Mouse (Mus musculus) macrophage (primary cell): ENCODE data around the gene Fbxw9. TPM values are rescaled to one million over a fixed set of nuclear protein-coding genes. Genes with fewer than 3 reads are reported as not detected.
"Not testable (repeated sequence)": the region's sequence is repeated elsewhere in the genome, so short reads cannot be mapped to it uniquely, and the experiment has no call there.

Experiments
- H3K27ac ChIP-seq: fragments of 350-480 bp; formaldehyde crosslinking; 2 replicates; pipeline ENCODE4 v1.9.0; 2021
- H3K36me3 ChIP-seq: fragments of 350-480 bp; formaldehyde crosslinking; 2 replicates; pipeline ENCODE4 v1.9.0; 2021; ENCODE audit errors: inconsistent target
- H3K4me3 ChIP-seq: fragments of 350-480 bp; formaldehyde crosslinking; 2 replicates; pipeline ENCODE4 v1.9.0; 2021; ENCODE audit errors: inconsistent target
- H3K79me2 ChIP-seq: fragments of 350-480 bp; formaldehyde crosslinking; 2 replicates; pipeline ENCODE4 v1.9.0; 2021; ENCODE audit errors: inconsistent target
- WGBS: methylation state at CpG from one replicate; pipeline ENCODE4 v1.1.7; 2026; ENCODE audit warnings: inconsistent platforms; ENCODE audit not compliant: missing documents; 5-methylcytosine and 5-hydroxymethylcytosine counted together
- polyA plus RNA-seq: library from polyadenylated mRNA; stranded (reverse); fragments of 250-400 nt; gene quantifications from 3 replicates; pipeline ENCODE4 v1.2.4, GENCODE M21; 2018; ENCODE audit warnings: inconsistent platforms

The Fbxw9 gene
- polyA plus RNA-seq, 1 experiment from 2014 or later: 4.8 TPM

GRCm38 (mm10) chr8:85067982-85068381 is 8.1 kb downstream of the Fbxw9 start, which contains the start of gene Gm5741:
Gene Gm5741, minus strand, starts transcription at chr8:85067982.
- no peak within 1 kb of the TSS for H3K4me3 ChIP-seq
- H3K36me3 ChIP-seq: no peaks in the 10 kb centered on the region; the same call in 1 of the 2 replicates
- H3K27ac ChIP-seq: no peak within 1 kb of the TSS
- peaks cover 10% of the 10 kb centered on the region for H3K79me2 ChIP-seq

- Histone ChIP-seq H3K4me3 (peak overlapping the region; percentile 73), H3K36me3 (peaks cover 24% of the 10 kb centered on the region), H3K79me2 (peaks cover 25% of the 10 kb centered on the region), H3K27ac (peak overlapping the region; percentile 64)
- WGBS: 46% methylated on average over 5 of the region's 5 CpGs
Observed at GRCm38 (mm10) chr8:85071041-85071440, 11.2 kb downstream of the Fbxw9 start.

GRCm38 (mm10) chr8:85071514-85072281 is 11.8 kb downstream of the Fbxw9 start, which contains the start of gene Dhps:
Gene Dhps, plus strand, starts transcription at chr8:85071757.
- whole genome bisulfite sequencing: 0% methylated on average over 67 of the region's 68 CpGs
- H3K36me3 ChIP-seq: peaks cover 31% of the 10 kb centered on the region
- peaks cover 25% of the 10 kb centered on the region for H3K79me2 ChIP-seq
- peak within 1 kb of the TSS; percentile 64 for H3K27ac ChIP-seq
- peak within 1 kb of the TSS; percentile 73 for H3K4me3 ChIP-seq

- peaks cover 32% of the 10 kb centered on the region for H3K36me3 ChIP-seq
- H3K4me3 ChIP-seq: peak overlapping the region; percentile 73
- whole genome bisulfite sequencing: 47% methylated on average over 9 of the region's 9 CpGs
- H3K79me2 ChIP-seq: peaks cover 25% of the 10 kb centered on the region
- H3K27ac ChIP-seq: peak overlapping the region; percentile 64
Observed at GRCm38 (mm10) chr8:85072364-85072929, 12.6 kb downstream of the Fbxw9 start.

- WGBS: 96% methylated on average over 14 of the region's 15 CpGs
- no peak overlapping the region for H3K27ac ChIP-seq
- no peak overlapping the region for H3K4me3 ChIP-seq
- peaks cover 25% of the 10 kb centered on the region for H3K79me2 ChIP-seq
- peaks cover 32% of the 10 kb centered on the region for H3K36me3 ChIP-seq
Observed at GRCm38 (mm10) chr8:85073041-85073612, 13.3 kb downstream of the Fbxw9 start.

GRCm38 (mm10) chr8:85074167-85074566 is 14.3 kb downstream of the Fbxw9 start:
- H3K79me2 ChIP-seq: peaks cover 25% of the 10 kb centered on the region
- WGBS: 95% methylated on average over 7 of the region's 10 CpGs
- H3K36me3 ChIP-seq: peaks cover 32% of the 10 kb centered on the region
- H3K27ac ChIP-seq: no peak overlapping the region
- no peak overlapping the region for H3K4me3 ChIP-seq

- Histone ChIP-seq H3K79me2 (peaks cover 29% of the 10 kb centered on the region), H3K27ac (no peak overlapping the region), H3K36me3 (peaks cover 32% of the 10 kb centered on the region), H3K4me3 (no peak overlapping the region)
- 95% methylated on average over 10 of the region's 10 CpGs for WGBS
Observed at GRCm38 (mm10) chr8:85074617-85075016, 14.8 kb downstream of the Fbxw9 start.

GRCm38 (mm10) chr8:85076001-85076400 is 16.1 kb downstream of the Fbxw9 start:
- WGBS: 91% methylated on average over 9 of the region's 9 CpGs
- peaks cover 32% of the 10 kb centered on the region for H3K36me3 ChIP-seq
- no peak overlapping the region for H3K4me3 ChIP-seq
- no peak overlapping the region for H3K27ac ChIP-seq
- peaks cover 36% of the 10 kb centered on the region for H3K79me2 ChIP-seq

GRCm38 (mm10) chr8:85076993-85077392 is 17.1 kb downstream of the Fbxw9 start:
- H3K27ac ChIP-seq: no peak overlapping the region
- peaks cover 32% of the 10 kb centered on the region for H3K36me3 ChIP-seq
- peaks cover 35% of the 10 kb centered on the region for H3K79me2 ChIP-seq
- H3K4me3 ChIP-seq: no peak overlapping the region
- WGBS: 0% methylated on average over 2 of the region's 2 CpGs

GRCm38 (mm10) chr8:85080214-85080531 is 20.3 kb downstream of the Fbxw9 start:
- Histone ChIP-seq H3K27ac (peak overlapping the region; percentile 87), H3K79me2 (peaks cover 30% of the 10 kb centered on the region), H3K4me3 (peak overlapping the region; percentile 90), H3K36me3 (peaks cover 18% of the 10 kb centered on the region)
- WGBS: 1% methylated on average over 25 of the region's 25 CpGs

GRCm38 (mm10) chr8:85080532-85081215 is 20.8 kb downstream of the Fbxw9 start, which contains the start of gene Wdr83os:
Gene Wdr83os, plus strand, starts transcription at chr8:85080740.
- peak within 1 kb of the TSS; percentile 87 for H3K27ac ChIP-seq
- H3K4me3 ChIP-seq: peak within 1 kb of the TSS; percentile 90
- 1% methylated on average over 30 of the region's 30 CpGs for WGBS
- H3K79me2 ChIP-seq: peaks cover 35% of the 10 kb centered on the region
- H3K36me3 ChIP-seq: peaks cover 18% of the 10 kb centered on the region

- H3K79me2 ChIP-seq: peaks cover 40% of the 10 kb centered on the region
- WGBS: 0% methylated on average over 7 of the region's 9 CpGs
- H3K36me3 ChIP-seq: peaks cover 17% of the 10 kb centered on the region
- H3K27ac ChIP-seq: peak within 1 kb of the TSS; percentile 87
- peak within 1 kb of the TSS; percentile 90 for H3K4me3 ChIP-seq
Observed at GRCm38 (mm10) chr8:85081216-85081555, 21.3 kb downstream of the Fbxw9 start, which contains the start of gene Wdr83. Gene Wdr83, minus strand, starts transcription at chr8:85081306.

GRCm38 (mm10) chr8:85082169-85082568 is 22.3 kb downstream of the Fbxw9 start:
- H3K4me3 ChIP-seq: not testable (repeated sequence)
- Histone ChIP-seq H3K79me2 (peaks cover 47% of the 10 kb centered on the region), H3K36me3 (peaks cover 19% of the 10 kb centered on the region), H3K27ac (peak overlapping the region; percentile 71)
- 24% methylated on average over 3 of the region's 4 CpGs for WGBS

- H3K36me3 ChIP-seq: peaks cover 30% of the 10 kb centered on the region
- under 1% methylated on average over 30 of the region's 30 CpGs for WGBS
- peak within 1 kb of the TSS; percentile 70 for H3K4me3 ChIP-seq
- H3K79me2 ChIP-seq: peaks cover 47% of the 10 kb centered on the region
- H3K27ac ChIP-seq: peak within 1 kb of the TSS; percentile 71
Observed at GRCm38 (mm10) chr8:85083108-85083813, 23.4 kb downstream of the Fbxw9 start, which contains the start of gene Man2b1. Gene Man2b1, plus strand, starts transcription at chr8:85083270.
